Mouse (Mus musculus): ENCODE results near the gene Gm4969. TPM values are rescaled to one million over a fixed set of nuclear protein-coding genes. Genes with fewer than 3 reads are reported as not detected.

The Gm4969 gene
- polyA plus RNA-seq, 1 experiment, result not detected

DNA sequence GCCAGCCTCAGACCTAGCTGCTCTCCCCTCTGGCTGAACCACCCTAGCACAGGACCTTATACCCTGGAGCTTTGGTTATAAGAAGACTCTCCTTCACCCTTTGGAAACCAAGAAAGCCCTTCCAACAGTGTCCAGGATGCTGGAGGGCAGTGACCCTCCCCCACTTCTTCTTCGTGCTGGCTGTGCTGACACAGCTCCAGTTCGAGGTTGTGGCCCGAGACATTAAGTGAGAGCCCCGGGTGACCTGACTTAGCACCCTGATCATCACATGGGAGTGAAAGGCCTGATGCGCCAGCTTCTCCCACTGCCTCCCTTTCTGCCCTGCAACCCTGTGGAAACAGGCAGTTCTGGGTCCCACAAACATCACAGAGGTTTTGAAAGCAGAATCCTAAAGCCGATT, 32.7 kb downstream of the Gm4969 start:
- no peaks in the 10 kb centered on the region for H3K9me3 ChIP-seq
- no peak overlapping the region for H3K4me3 ChIP-seq (replicated peaks)
- peaks cover 19% of the 10 kb centered on the region for H3K36me3 ChIP-seq (replicated peaks; ENCODE audit: low read length)
- peaks cover 57% of the 10 kb centered on the region for H3K4me1 ChIP-seq
- TF ChIP-seq FLI1 (IDR thresholded peaks at IDR 0.05; ENCODE audit: low read length) (no peak), GATA1 (IDR thresholded peaks at IDR 0.05; ENCODE audit: borderline replicate concordance, low read length) (no peak)
- H3K27me3 ChIP-seq (replicated peaks), result peaks cover 98% of the 10 kb centered on the region

DNA sequence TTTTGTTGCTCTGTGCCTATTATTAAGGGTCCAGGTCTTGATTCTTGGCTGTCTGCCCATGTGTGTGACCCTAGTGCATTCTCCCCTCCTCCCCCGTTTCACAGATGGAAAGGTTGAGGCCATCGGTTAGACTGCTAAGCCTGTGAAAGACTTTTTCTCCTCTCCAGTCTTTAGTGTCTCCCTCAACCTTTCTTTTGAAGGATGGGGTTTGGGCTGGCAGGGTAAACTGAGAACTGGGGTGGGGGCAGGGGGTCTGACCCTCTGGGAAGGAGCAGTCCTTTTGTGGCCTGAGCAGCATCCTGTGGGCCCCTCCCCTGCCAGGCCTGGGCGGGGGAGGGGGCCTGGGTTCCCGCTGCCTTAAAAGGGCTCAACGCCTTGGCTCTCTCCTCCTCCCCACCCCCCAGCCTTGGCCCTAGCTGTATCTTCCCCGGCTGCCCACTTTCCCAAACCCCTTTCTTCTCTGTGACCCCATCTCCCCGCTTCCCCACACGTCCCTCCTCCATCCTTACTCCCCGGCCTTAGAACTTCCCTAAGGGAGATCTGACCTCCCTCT, 33.2 kb downstream of the Gm4969 start:
- H3K27me3 ChIP-seq (replicated peaks), result peaks cover 98% of the 10 kb centered on the region
- H3K9me3 ChIP-seq, result no peaks in the 10 kb centered on the region
- peaks cover 24% of the 10 kb centered on the region for H3K36me3 ChIP-seq (replicated peaks; ENCODE audit: low read length)
- H3K4me3 ChIP-seq (replicated peaks), result no peak overlapping the region
- H3K4me1 ChIP-seq, result peaks cover 62% of the 10 kb centered on the region
- TF ChIP-seq GATA1 (IDR thresholded peaks at IDR 0.05; ENCODE audit: borderline replicate concordance, low read length), result no peak
- no peak for TF ChIP-seq FLI1 (IDR thresholded peaks at IDR 0.05; ENCODE audit: low read length)

DNA sequence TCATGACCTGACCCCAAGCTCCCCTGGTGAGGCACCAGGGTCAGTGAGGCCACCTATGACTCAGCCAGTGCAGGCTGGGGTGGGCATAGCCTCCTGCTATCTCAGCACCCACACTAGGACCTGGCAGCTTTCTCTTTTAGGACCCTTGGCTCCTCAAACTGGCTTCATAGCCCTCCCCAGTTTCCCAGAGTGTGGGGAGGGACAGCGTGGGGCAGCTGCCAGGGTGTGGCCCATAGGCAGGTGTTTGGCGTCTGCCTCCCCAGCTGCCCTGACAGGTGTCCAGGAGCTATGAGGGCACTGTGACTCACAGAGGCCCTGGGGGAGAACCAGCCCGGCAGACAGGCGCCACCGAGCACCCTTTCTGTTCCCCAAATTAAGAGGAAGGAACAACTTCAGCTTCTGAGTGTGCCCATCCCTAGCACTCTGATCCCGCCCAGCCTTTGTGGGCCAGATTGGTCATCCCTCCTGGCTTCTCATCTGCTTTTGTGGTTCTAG, 33.8 kb downstream of the Gm4969 start:
- peaks cover 69% of the 10 kb centered on the region for H3K4me1 ChIP-seq
- H3K27me3 ChIP-seq (replicated peaks), result peaks cover 99% of the 10 kb centered on the region
- no peak overlapping the region for H3K4me3 ChIP-seq (replicated peaks)
- H3K36me3 ChIP-seq (replicated peaks; ENCODE audit: low read length), result peaks cover 28% of the 10 kb centered on the region
- TF ChIP-seq FLI1 (IDR thresholded peaks at IDR 0.05; ENCODE audit: low read length) (no peak), GATA1 (IDR thresholded peaks at IDR 0.05; ENCODE audit: borderline replicate concordance, low read length) (no peak)
- no peaks in the 10 kb centered on the region for H3K9me3 ChIP-seq

DNA sequence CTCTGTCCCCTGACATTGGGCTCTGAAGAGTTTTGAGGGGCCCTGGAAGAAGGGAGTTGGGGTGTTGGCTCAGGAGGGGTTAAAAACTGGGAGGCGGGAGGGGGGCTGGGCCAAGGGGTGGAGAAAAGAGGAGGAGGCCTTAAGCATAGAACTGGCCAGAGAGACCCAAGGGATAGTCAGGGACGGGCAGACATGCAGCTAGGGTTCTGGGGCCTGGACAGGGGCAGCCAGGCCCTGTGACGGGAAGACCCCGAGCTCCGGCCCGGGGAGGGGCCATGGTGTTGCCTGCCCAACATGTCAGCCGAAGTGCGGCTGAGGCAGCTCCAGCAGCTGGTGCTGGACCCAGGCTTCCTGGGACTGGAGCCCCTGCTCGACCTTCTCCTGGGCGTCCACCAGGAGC, 34.5 kb downstream of the Gm4969 start, which contains the start of gene Dmpk:
Dmpk (plus strand) TSS at position 149 of the 400 bp plus-strand sequence.
- Histone ChIP-seq H3K9me3 (no peaks in the 10 kb centered on the region), H3K27me3 (replicated peaks) (peaks cover 100% of the 10 kb centered on the region), H3K4me1 (peaks cover 70% of the 10 kb centered on the region), H3K4me3 (replicated peaks) (no peak within 1 kb of the TSS), H3K36me3 (replicated peaks; ENCODE audit: low read length) (peaks cover 28% of the 10 kb centered on the region)
- TF ChIP-seq GATA1 (IDR thresholded peaks at IDR 0.05; ENCODE audit: borderline replicate concordance, low read length) (no peak), FLI1 (IDR thresholded peaks at IDR 0.05; ENCODE audit: low read length) (no peak)

DNA sequence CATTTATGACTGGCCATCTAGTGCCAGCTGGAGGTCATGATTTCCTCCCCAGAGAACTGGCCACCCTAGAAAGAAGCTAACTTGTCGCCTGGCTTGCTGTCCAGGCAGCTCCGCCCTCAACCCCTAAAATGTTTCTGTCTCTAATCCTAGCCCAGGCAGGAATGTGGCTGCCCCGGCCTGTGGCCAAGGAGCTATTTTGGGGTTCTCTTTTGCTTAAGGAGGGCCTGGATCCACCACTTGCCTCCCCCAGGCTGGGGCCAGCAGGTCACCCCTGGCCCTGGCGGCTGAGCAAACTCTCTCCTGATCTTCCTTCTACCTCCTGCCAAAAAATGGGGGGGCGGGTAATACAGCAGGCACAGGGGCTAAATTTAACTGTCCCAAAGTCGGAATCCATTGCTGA, 35.1 kb downstream of the Gm4969 start:
- Histone ChIP-seq H3K4me1 (peaks cover 70% of the 10 kb centered on the region), H3K4me3 (replicated peaks) (no peak overlapping the region), H3K36me3 (replicated peaks; ENCODE audit: low read length) (peaks cover 28% of the 10 kb centered on the region), H3K27me3 (replicated peaks) (peaks cover 100% of the 10 kb centered on the region), H3K9me3 (no peaks in the 10 kb centered on the region)
- TF ChIP-seq FLI1 (IDR thresholded peaks at IDR 0.05; ENCODE audit: low read length), result no peak
- no peak for TF ChIP-seq GATA1 (IDR thresholded peaks at IDR 0.05; ENCODE audit: borderline replicate concordance, low read length)

DNA sequence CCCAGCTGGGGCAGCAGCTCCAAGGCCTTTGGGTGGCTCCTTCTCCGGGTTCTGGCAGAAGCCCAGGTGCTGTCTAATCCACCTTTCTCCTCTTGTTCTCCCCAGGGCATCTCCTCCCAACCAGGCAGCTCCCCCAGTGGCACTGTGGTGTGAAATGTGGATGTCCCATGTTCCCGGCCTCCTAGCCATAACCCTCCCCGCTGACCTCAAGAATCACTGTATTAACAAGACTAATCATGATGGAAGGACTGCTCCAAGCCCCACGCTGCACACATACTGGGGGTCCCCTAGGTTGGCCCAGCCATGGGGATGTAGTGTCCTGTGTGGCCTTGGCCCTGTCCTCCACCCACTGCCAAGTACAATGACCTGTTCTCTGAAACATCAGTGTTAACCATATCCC, 36.0 kb downstream of the Gm4969 start:
- Histone ChIP-seq H3K9me3 (no peaks in the 10 kb centered on the region), H3K36me3 (replicated peaks; ENCODE audit: low read length) (peaks cover 28% of the 10 kb centered on the region), H3K4me3 (replicated peaks) (no peak overlapping the region), H3K27me3 (replicated peaks) (peaks cover 100% of the 10 kb centered on the region), H3K4me1 (peaks cover 75% of the 10 kb centered on the region)
- TF ChIP-seq GATA1 (IDR thresholded peaks at IDR 0.05; ENCODE audit: borderline replicate concordance, low read length) (no peak), FLI1 (IDR thresholded peaks at IDR 0.05; ENCODE audit: low read length) (no peak)

DNA sequence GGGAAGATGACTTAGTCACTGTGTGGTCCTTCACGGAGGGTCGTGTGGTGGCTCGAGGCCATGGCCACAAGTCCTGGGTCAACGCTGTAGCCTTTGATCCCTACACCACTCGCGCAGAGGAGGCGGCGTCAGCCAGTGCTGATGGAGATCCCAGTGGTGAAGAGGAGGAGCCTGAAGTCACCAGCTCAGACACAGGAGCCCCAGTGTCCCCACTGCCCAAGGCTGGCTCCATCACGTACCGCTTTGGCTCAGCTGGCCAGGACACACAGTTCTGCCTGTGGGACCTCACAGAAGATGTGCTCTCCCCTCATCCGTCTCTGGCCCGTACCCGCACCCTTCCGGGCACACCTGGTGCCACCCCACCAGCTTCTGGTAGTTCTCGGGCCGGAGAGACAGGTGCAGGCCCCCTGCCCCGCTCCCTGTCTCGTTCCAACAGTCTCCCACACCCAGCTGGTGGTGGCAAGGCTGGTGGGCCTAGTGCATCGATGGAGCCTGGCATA, 37.7 kb downstream of the Gm4969 start:
- Histone ChIP-seq H3K27me3 (replicated peaks) (peaks cover 100% of the 10 kb centered on the region), H3K4me1 (peaks cover 77% of the 10 kb centered on the region), H3K9me3 (peaks cover under 1% of the 10 kb centered on the region), H3K36me3 (replicated peaks; ENCODE audit: low read length) (peaks cover 28% of the 10 kb centered on the region), H3K4me3 (replicated peaks) (no peak overlapping the region)
- TF ChIP-seq GATA1 (IDR thresholded peaks at IDR 0.05; ENCODE audit: borderline replicate concordance, low read length) (no peak), FLI1 (IDR thresholded peaks at IDR 0.05; ENCODE audit: low read length) (no peak)

DNA sequence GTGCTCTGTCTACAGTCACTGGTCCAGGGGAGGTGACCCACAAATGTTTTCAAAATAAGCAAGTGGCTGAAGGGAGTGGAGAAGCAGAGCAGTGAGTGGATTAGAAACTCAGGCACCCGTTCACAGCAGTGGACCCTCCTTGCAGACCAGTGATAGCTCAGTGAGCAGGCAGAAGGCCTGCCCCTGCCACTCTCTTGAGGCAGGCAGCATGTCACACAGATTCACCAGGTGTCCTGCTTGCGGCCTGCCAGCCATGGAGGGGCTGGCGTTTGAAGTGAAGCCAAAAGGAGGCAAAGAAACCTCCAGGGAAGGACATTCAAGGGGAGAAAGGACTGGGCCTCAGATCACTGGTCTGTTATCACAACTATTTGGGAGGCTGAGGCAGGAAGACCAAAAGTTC, 39.4 kb downstream of the Gm4969 start:
- Histone ChIP-seq H3K4me1 (peaks cover 66% of the 10 kb centered on the region), H3K4me3 (replicated peaks) (no peak overlapping the region), H3K27me3 (replicated peaks) (peaks cover 100% of the 10 kb centered on the region), H3K36me3 (replicated peaks; ENCODE audit: low read length) (peaks cover 28% of the 10 kb centered on the region), H3K9me3 (peaks cover 18% of the 10 kb centered on the region)
- TF ChIP-seq GATA1 (IDR thresholded peaks at IDR 0.05; ENCODE audit: borderline replicate concordance, low read length), result no peak
- TF ChIP-seq FLI1 (IDR thresholded peaks at IDR 0.05; ENCODE audit: low read length), result no peak

DNA sequence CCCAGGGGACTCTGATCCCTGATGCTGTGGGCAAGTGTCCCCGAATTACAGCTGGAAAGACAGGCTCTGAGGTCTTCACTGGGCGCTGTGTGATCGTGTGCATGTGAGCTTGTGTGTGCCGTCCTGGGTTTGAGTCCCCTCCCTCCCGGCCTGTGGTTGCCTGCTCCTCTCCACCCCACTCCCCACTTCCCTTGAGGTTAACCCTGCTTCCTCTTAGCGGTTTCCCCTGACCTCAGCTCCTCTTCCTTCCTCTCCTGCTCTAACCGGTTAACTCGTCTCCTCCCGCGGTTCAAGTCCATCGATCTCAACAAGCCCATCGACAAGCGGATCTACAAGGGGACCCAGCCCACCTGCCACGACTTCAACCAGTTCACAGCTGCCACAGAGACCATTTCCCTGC, 40.4 kb downstream of the Gm4969 start:
- peaks cover 63% of the 10 kb centered on the region for H3K4me1 ChIP-seq
- TF ChIP-seq GATA1 (IDR thresholded peaks at IDR 0.05; ENCODE audit: borderline replicate concordance, low read length) (no peak), FLI1 (IDR thresholded peaks at IDR 0.05; ENCODE audit: low read length) (peak; percentile 92)

DNA sequence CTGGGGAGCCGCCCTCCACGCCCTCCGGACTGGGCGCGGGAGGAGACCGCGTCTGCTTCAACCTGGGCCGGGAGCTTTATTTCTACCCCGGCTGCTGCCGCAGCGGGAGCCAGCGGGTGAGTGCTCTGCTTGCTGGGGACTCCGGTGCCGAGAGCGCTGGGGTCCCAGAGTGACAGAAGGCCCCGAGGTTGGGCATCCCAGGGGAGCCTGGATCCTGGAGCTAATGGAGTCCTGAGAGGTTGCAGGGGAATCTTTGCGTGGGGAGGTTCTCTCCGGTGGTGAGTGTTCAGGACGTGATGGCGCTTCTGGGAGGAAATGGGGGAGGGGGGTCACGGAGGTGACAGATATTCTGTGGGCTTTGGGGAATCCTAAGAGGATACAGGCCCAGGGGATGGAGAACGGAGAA, 41.6 kb downstream of the Gm4969 start:
- Histone ChIP-seq H3K4me1 (peaks cover 62% of the 10 kb centered on the region), H3K9me3 (peaks cover 22% of the 10 kb centered on the region), H3K27me3 (replicated peaks) (peaks cover 97% of the 10 kb centered on the region), H3K4me3 (replicated peaks) (peak overlapping the region; percentile 93), H3K36me3 (replicated peaks; ENCODE audit: low read length) (peaks cover 20% of the 10 kb centered on the region)
- TF ChIP-seq GATA1 (IDR thresholded peaks at IDR 0.05; ENCODE audit: borderline replicate concordance, low read length) (no peak), FLI1 (IDR thresholded peaks at IDR 0.05; ENCODE audit: low read length) (no peak)

More for the DNA sequence above, 40.4 kb downstream of the Gm4969 start:
- peaks cover 100% of the 10 kb centered on the region for H3K27me3 ChIP-seq (replicated peaks)
- H3K9me3 ChIP-seq, result peaks cover 22% of the 10 kb centered on the region
- peak overlapping the region; percentile 93 for H3K4me3 ChIP-seq (replicated peaks)
- H3K36me3 ChIP-seq (replicated peaks; ENCODE audit: low read length), result peaks cover 28% of the 10 kb centered on the region

All from megakaryocyte, embryonic 14.5 days (primary cell).